Mouse (Mus musculus) testis, adult 2 months (tissue): ENCODE data around the gene Rbl2.

Experiments
- CTCF ChIP-seq: fragments of 200-500 bp; IDR thresholded peaks from 2 replicates; pipeline ENCODE4 v1.5.1; 2012; ENCODE audit warnings: low read depth, mild to moderate bottlenecking, inconsistent platforms, low read length, moderate library complexity; ENCODE audit not compliant: control insufficient read depth, insufficient read depth, insufficient replicate concordance
- POLR2A ChIP-seq: fragments of 200-500 bp; IDR thresholded peaks from 2 replicates; pipeline ENCODE4 v1.6.1; 2012; ENCODE audit warnings: low read depth, mild to moderate bottlenecking, inconsistent platforms, low read length, moderate library complexity; ENCODE audit not compliant: control insufficient read depth

DNA sequence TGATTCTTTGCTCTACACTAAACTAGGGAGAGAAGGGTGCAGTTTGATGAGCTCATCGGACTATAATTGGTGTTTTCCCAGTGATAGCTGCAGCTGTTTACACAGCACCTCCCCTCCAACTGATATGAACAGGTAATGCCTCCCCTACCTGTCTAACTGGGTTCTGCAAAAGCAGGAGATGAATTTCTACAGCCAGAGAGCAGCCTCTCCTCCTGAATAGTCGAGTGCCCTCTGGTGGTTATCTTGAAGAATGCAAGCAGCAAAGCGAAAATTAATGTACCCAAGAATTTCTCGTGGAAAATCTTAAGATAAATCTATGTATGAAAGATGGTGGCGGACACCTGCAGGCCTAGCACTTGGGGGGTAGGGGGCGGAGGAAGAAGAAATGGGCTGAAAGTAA, 77.9 kb downstream of the Rbl2 start:
- no peak for TF ChIP-seq CTCF
- no peak for TF ChIP-seq POLR2A
